Mouse (Mus musculus) frontal cortex, postnatal 36 days (tissue): ENCODE results near the gene Ptpre.
A peak's percentile ranks its signal among the peaks of the same experiment; 100 is the strongest.

Experiments used
- DNase-seq, 2 experiments: peaks; one replicate each; pipeline ENCODE4 v3.0.0; 2022; ENCODE audit warnings: low spot score in 2 of 2

Ptpre gene

GRCm38 (mm10) chr7:135578715-135579325, 41.5 kb downstream of the Ptpre start:
- no peak for DNase-seq

DNA sequence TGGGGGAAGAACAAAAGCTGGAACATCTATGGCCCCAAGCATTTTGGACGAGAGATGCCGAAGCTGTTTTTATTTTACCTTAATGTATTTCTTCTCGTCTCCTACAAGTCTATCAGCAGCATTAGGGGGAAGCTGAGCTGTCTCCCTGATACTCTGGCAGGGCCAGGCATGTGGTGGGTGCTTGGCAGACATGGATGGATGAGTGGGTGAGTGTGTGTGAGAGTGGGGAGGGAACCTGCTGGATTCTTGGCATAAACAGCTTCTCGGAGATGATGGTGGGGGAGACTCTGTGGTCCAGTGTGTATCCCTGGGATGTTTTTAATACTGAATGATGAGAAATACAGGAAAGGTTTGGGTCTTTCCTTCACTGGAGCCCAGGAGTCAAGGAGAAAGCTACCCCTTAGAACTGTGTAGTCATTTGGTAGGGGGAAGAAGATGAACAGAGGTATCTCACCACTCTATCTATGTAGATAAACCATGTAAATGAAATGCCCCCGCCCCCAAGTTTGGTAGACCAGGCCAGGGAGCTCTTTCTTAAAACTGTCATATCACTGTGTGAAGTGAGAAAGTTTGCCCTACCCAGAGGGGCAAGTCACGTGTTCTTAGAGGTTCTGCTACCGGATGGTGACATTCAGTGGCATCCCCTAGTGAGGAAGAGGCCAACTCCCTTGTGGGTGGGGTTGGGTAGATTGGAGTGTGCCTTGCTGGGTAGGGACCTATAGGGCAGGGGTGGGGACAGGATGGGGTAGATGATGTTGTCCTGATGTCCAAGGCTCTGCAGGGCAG, 43.2 kb downstream of the Ptpre start:
- DNase-seq, result peak; percentile 60 to 68

DNA sequence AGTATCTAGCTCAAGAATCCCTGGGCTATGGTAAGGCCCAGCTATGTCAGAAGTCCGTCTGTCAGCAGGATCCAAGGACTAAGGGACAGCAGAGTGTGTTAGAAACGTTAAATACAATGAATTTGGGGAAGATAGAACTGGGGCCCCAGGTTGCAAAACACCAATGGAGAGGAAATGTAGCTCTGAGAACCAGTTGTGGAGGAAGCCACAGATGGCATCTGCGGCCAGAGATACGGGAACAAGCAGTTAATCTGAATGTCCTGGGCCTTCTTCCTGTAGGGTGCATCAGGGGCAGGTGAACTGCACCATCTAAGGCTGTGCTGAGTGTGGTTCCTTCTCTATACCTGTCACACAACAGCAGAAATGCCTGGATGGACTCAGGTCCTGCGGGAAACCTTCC, 43.8 kb downstream of the Ptpre start:
- no peak for DNase-seq

DNA sequence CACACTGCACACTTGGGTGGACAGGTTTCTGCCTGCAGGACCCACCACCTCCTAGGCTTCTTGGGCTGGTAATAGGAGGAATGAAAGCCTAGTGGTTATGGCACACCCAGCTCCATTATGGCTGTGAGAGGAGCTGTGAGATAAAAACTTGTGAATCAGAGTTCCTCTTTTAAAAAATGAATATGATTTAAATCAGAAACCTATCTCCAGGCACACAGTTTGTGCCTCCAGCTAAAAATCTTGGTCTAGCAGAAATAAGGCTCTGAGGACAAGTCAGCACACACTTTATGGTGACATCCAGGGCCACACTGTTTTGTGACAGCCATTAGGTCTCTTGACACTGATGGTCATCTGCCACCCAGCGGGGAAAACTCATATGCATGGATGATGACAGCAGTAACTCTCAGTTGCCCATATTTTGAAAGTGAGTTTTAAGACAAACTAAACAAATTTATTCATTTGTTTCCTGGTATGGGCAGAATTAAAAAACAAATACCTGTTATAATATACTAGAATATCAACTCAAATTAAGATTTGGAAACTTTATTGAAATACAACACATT, 47.9 kb downstream of the Ptpre start:
- DNase-seq, result no peak

DNA sequence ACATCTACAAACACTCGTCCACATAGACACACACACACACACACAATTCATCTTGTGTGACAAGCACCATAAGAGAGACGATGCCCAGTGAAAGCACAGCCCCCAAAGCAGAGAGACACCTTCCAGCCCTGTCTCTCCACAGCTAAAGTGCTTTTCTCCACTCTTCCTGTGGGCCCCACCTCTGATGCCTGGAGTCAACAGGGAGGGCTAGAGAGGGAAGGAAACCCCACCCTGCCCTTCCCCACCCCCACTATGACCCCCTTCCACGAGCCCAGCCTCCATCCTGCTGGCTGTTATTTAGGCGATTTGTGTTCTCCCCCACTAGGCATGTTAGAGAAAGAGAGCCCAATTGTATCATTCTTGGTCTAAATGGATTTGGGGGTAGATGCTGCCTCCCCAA, 49.1 kb downstream of the Ptpre start:
- no peak for DNase-seq

GRCm38 (mm10) chr7:135587821-135588575, 50.7 kb downstream of the Ptpre start:
- DNase-seq, result no peak

DNA sequence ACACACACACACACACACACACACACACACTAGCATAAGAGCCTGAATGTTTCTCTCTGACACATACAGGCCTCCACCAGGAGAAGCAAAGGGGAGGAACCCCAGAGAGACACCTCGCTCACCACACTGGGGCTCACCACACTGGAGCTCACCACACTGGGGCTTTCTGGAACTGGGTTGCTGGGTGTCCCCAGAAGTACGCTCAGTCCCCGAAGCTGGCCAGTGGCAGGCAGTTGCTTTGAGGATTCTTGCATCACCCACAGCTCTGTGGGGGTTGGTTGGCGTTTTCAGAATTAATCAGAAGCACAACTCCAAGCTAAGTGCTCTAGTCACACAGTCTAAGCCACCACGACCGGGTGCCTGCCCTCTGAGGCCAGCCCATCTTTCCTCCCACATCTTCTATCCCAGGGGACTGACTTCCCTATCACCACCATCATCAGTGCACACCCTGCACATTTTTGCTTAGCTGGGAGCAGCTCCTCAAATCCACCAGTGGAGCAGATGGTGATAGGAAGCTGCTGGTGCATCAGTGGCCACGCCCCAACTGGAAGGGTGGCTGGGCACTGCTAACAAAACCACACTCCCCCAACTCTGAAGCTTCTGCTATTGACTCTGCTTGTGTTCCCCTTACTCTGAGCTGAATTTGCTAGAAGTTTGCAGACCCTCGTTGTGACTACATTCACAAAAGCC, 51.5 kb downstream of the Ptpre start:
- no peak for DNase-seq

DNA sequence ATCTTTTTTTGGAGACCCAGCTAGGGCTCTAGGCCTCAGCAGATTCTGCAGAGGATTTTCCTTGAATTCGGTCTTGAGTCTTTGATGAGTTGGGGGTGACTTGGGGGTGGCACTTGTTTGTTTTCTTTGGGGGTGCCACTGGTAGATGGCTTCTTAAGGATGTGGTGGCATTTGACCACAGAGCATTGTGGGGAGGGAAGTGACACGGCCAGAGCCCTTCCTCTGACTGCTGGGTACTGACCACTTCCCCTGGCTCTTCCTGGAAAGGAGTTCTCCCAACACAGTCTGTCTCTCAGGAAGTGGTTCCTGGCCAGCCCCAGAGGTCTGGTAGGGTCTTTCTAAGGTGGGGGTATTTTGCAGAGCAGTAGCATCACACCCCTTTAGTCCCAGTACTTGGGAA, 54.2 kb downstream of the Ptpre start:
- no peak for DNase-seq

GRCm38 (mm10) chr7:135593286-135593685, 56.0 kb downstream of the Ptpre start:
- DNase-seq, result no peak

DNA sequence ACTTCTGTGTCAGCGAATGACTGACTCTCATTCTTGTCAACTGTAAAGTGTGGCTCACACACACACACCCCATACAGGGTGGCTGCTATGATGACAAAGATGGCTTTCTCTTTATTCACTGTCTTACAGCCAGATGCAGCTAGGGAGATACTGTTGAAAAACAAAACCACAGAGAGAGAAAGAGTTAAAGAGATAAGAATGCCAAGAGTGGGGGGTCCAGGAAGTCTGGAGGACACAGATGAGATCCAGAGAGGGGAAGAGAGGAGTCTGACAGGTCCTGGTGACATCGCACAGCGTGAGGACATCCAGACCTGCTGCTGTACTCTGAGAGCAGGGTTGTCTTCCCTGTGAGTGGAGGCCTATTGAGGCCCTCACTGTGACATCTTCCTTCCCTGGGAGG, 56.5 kb downstream of the Ptpre start:
- DNase-seq, result no peak

- DNase-seq, result no peak
These were observed 57.4 kb downstream of the Ptpre start for GRCm38 (mm10) chr7:135594676-135595075.

- DNase-seq, result no peak
These were observed 58.4 kb downstream of the Ptpre start for GRCm38 (mm10) chr7:135595640-135596174.

DNA sequence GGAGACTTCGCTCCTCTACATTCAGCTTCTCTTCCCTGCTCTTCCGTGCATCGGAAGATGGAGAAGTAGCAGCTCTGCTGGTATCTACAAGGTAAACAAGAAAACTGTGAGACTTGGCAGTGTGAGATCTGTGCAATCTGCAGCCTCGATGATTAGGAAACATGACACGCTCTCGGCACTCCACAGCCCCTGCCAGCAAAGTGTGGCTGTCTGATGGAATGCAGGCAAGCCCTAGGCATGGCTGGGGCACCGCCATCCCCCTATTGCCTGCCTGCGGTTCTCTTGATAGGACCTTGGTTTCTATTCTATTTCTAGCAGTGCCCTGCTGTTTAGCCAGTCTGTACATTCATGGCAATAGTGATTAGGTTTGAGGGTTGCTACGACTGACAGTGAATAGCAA, 59.7 kb downstream of the Ptpre start:
- no peak for DNase-seq

GRCm38 (mm10) chr7:135597604-135598289, 60.5 kb downstream of the Ptpre start:
- DNase-seq, result no peak

DNA sequence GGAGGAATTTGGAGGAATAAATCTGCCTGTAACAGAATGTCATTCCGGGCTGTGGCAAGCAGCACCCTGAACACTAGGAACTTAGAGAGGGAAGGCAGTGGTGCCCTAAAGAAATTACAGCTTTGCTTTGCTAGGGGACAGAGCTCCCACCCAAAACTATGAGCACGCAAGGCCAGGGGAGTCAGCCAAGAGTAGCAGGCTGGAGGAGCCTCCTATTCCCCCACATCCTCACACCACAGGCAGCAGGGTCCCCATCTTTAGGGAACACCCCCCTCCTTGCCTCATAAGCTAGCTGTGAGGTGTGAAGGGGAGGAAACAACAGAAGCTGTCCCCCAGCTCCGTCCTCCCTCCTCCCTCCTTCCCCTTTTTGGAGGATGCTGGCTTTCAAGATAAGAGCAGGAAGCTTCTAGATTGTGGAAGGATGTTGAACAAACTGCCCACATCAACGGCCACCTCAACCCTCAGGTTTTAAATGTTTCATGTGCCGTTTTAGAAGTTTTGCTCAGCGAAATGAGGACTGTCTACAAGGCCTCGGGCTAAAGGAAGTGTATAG, 61.1 kb downstream of the Ptpre start:
- no peak for DNase-seq

DNA sequence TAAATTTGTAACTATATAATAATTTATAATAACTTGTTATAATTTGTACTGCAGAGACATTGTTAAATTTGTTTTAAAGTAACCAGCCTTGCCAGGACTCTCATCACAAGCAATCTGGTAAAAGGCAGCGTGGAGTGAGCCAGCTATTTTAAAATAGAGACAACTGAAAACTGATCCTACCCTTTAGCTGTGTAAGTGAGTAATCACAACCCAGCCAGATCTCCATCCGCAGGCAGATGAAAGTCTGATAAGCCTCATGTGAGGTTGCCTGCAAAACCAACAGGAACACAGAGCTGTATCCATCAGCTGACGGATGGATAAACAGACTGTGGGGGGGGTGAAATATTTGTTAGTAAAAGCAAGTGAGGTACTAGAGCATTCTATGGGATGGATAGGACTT, 62.8 kb downstream of the Ptpre start:
- DNase-seq, result peak in 1 of 2 experiments; percentile 30

GRCm38 (mm10) chr7:135601607-135602006, 64.3 kb downstream of the Ptpre start:
- DNase-seq, result no peak

- no peak for DNase-seq
These were observed 65.0 kb downstream of the Ptpre start for GRCm38 (mm10) chr7:135602265-135602664.

GRCm38 (mm10) chr7:135602881-135603523, 65.7 kb downstream of the Ptpre start:
- DNase-seq, result no peak
